Mouse (Mus musculus) frontal cortex, adult (tissue): ENCODE data around the gene Serpina1f.
"Not testable (repeated sequence)": the region's sequence is repeated elsewhere in the genome, so short reads cannot be mapped to it uniquely, and the experiment has no call there.

Experiments used
- ATAC-seq: cut with Nextera tagmentation; 2 replicates; pipeline ENCODE4 v1.9.2; 2017; ENCODE audit warnings: mild to moderate bottlenecking, moderate library complexity, mixed read lengths; ENCODE audit not compliant: low TSS enrichment

Gene Serpina1f

DNA sequence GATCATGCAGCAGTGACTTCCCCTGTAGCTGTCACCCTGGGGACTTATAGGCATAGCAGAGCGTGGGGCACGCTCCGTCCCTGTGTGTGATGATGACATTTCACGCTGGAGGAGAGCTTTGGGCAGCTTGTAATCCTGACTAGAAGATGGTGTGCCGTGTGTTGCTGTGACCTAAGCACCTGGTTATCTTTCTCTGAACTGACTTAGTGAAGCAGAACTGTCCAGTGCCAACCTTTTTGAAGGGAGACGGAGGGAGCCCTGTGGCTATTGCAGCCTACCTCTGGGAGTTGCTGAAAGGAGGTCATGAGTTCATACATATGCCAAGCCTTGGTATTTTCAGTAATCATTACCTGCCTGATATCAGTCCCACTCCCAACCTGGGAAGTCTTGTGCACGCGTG, at the start of gene Serpina1f:
Gene Serpina1f, minus strand, starts transcription at position 101 of the 400 bp plus-strand sequence.
- ATAC-seq, result no peak

DNA sequence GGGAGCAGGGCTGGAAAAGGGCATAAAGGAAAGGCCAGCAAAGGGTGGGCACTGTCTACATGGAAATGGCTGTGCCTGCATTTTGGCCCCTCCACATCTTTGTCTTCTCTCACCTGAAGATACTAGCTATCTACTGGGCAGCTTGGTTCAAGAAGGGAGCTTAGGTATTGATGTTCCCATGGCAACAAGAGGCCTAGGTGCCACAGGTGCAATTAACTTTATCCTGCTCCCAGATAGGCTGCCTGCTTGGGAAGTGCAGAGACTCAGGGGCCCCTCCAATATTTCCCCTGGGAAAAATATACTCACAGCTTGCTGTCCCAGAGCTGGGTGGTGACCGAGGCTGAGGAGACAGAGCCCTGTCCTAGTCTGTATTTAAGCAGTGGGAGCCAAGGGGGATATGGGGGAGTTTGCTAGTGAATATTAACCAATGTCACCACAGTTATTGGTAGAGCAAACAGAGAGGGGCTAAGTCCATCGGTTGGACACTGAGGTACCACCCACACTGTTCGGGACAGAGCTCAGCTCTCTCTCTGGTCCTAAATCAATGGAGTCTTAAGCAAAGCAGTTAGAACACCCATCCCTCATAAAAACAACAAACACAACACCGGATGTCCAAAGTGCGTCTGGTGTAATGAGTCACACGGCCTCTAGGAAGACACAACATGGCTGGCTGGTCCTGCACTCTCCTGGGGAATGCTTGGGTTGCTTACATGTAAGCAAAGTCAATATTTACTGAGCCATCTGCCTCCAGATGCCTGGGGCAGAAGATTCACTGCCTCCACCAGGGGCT, 42.7 kb upstream of the Serpina1f start:
- ATAC-seq, result not testable (repeated sequence)

DNA sequence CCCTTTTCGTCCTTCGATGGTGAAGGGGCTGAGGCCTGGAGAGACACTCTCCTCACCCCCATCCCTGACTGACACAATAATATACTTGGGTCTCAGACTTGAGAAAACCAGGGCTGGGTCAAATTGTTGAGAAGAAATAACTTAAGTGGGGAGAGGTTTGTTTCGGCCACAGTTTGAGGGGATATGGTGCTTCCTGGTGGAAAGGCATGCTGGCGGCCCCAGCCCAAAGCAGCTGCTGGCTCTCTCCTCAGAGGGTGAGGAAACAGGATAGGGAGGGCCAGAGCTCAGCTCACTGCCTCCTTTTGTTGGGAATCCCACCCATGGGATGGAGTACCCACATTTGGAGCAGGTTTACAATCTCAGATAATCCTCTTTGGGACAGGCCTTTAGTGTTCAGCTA, 40.2 kb upstream of the Serpina1f start:
- ATAC-seq, result not testable (repeated sequence)

DNA sequence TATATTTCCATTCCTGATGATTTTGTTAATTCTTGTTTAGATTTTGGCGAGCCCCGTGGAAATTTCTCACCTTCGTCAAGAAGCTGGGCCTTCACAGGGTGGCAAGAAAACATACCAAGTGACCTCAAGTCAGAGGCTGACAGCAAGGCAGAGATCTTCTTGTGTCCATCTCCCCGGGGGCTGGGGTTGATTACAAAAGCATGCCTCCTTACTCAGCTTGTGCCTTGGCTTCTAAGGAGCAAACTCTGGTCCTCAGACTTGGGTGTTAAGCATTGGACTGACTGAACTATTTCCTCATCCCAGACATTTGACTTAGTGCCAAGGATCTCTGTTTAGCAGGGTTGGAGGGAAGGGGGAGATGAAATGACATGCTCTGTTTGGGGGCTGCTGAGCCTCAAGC, 39.8 kb upstream of the Serpina1f start:
- ATAC-seq, result not testable (repeated sequence)

DNA sequence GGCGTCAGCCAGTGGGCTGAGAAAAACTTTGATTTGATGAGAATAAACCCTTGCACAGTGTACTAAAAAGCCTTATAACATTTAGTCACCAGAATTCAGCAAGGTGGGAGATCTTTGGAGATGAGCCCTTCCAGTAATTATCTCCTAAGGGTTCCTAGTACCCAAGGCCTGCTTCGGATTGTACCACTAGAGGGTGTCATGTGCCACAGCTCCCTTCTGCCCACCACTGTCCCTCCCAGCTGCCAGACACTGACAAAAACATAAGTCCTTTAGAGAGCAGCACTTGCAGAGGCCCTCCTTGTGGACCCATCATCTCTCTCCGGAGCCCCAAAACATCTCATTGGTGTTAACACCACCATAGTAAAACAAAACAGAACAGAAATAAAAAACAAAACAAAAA, 16.2 kb upstream of the Serpina1f start:
- ATAC-seq, result 0 out of 2 replicates have a peak, but pooled peaks have one; percentile 52

DNA sequence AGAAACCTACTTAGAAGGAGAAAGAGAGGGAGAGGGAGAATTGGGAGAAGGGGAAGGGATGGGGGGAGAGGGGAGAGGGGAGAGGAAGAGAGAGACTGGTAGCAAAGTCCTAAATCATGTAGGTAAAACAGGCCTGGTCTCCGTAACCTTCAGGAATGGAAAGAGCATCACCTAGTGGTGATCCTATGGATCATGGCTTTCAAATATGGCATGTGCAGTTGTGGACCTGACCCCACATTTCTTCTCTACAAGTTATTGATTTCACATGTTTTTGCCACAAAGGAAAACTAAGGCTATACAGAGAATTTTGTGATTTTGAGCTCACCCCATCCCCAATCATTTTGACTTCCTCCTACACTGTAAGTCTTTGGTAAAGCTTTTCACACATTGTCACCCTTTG, 15.1 kb upstream of the Serpina1f start:
- ATAC-seq, result no peak

DNA sequence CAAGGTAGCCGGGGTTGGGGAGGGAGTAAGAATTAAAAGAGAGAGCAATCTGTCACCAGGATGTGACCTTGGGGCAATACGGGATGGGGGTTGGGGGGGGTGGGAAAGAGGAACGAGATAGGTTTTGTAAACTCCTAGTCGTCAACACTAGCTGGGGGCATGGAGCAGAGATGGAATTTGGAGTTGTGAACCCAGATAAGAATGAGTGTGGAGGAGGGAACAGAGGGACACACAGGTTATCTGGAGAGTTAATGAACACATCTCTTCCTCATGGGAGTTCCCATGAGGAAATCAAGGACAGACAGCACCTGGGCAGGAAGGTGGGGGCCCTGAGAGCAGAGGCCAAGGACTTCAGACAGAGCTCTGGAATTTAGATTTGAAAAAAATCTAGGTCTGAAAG, 10.8 kb upstream of the Serpina1f start:
- no peak for ATAC-seq

DNA sequence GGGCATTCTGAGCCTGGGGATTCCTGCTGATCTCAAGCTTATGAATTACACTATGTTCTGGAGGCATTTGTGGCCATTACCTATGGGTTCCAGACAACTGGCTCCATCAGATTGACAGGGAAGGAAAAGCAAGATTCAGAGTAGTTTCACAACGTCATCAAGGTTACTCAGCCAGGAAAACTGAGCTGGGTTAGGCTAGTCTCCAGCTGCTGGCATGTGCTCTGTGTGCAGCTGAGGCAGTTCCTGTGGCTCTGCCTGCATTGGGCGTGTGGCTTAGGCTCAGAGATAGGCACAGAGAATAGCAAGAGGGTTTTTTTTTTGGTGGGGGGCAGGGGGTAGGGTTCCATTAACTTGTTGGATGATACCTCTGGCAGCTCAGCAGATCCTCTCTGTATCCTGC, 10.2 kb upstream of the Serpina1f start:
- ATAC-seq, result no peak

DNA sequence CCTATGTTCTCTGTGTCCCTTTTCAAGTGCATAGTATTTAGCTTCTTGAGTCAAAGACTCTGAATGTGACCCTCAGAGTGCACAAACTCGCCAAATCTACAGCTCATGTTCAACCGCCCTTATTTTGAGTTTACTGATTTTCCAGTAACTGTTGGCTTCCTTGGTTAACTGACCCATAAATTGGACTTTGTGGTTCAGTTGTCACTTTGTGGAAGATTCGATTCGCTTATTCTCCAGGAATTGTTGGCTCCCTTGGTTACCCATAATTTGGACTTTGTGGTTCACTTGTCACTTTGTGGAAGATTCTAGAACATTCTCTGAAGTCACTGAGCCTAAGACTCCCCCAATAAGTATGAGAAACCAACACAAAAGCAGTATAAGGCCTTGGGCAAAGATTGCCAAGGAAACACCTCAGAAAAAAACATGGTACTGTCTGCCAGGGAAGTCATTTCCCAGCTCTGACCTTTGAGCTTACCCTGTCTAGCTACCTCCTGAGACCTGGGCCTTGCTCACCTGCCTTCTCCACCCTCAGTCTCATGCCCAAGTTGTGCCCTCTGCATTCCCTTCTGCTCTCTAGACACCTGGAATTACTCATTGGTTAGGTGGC, 4.9 kb upstream of the Serpina1f start:
- ATAC-seq, result no peak

DNA sequence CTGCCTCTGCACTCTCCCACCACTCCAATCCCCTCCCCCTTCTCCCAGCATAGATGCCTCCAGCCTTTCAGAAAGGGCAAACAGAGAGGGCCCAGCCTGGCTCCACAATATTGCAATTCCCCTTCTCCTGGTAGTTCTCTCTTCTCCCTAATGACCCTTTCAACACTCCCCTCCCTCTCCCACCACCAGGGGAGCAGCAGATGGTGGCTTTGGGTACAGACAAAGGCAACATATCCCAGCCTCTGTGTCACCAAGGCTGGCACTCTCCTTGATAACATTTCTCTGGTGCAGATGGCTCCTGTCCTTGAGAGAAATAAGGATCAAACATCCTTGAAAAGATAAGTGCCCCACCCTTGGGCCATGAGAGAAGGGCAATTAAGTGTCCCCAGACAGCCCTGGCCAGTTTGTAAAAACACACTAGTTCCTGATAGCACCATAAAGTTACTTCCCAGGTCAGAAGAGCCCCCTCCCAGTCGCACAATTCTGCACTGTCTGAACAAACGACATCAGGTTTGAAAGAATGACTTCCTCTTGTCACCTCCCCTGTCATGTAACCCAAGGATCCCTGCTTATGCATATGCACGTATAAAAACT, 7.0 kb downstream of the Serpina1f start:
- no peak for ATAC-seq

DNA sequence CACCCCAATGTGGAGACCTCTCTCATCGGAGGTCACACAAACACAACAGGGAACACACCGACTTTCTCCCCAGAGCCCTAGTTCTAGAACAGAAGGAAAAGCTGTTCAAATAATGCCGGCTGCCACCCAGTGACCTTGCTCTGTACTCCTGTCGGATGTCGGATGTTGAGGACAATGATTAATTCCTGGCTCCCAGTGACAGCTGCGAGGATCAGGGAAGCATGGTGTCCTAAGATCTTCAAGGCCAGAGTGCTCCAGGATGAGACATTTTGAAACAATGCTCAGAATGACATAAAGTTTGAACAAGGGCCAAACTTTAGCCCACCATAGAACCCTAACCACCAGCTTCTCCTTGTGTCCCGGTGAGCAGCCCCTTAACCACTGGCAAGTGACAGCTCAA, 8.3 kb downstream of the Serpina1f start:
- no peak for ATAC-seq

DNA sequence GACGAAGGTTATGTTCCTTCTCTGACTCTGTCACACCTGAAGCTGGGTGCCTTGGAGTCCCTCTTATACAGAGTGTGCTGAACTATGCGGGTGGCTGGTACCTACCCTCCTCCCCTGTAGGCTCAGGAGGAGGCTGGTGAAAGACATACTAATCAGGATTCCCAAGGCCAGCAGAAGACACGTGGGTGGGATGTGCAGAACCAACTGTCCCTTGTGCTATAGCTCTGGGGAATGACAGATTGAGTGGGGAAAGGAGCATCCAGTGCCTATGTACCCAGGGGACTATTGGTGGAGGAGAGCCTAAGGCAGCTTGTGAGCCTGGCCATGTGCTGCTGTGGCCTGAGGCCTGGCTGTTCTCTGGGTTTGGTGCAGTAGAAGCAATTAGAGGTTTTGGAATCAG, 9.3 kb downstream of the Serpina1f start:
- ATAC-seq, result peak; percentile 95

DNA sequence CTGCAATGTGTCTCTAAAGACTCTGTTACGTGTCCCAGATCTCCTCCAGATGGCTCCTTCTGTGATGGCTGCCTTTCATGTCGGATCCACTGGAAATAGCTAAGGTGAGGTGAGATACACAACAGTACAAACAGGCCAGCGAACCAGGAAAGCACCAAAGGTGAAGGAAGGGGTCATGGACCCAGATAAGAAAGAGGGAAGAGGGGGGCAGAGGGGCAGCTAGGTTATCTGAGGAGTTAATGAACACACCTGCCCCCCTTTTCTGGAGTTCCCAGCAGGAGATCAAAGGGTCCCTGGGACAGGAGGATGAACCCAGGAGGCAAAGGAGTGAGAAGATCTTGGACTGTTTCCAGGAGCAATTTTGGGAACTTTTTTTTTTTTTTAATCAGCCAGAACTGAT, 9.9 kb downstream of the Serpina1f start:
- peak; percentile 58; the same call in 1 of the 2 replicates for ATAC-seq

DNA sequence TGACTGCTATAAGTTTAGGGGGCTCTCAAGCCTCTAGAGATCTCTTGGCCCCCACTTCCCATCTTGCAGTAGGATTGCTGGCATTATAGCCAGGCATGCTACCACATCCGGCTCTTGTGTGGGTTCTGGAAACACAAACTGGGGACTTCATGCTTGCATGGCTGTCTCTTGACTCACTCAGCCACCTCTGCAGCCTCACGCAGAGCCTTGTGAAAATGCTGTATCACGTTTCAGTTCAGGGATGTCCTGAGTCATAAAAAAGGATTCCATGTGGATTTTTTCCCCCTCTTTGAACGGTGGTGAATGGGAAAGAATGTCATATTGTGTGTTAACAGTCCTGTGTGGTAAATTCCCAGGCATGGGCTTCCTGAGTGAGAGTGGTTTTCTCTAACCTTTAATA, 11.6 kb downstream of the Serpina1f start:
- ATAC-seq, result no peak

DNA sequence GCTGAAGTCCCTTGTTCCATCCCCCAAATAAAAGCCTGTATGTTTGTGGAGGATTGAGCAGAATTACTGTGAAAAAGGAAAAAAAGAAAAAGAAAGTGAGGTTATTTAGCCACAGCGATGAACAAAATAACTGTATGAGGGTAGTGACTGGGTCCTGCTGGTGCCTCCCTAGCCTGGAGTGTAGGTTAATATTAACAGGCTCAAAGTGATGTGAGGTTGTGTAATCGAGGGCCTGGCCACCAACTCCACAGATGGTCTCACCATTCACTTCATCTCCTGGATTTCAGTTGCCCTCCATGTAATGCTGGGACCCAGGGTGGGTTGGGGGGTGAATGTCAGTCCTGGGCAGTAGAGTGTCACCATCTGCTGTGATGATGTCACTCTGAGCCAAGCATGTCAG, 13.6 kb downstream of the Serpina1f start:
- no peak for ATAC-seq

DNA sequence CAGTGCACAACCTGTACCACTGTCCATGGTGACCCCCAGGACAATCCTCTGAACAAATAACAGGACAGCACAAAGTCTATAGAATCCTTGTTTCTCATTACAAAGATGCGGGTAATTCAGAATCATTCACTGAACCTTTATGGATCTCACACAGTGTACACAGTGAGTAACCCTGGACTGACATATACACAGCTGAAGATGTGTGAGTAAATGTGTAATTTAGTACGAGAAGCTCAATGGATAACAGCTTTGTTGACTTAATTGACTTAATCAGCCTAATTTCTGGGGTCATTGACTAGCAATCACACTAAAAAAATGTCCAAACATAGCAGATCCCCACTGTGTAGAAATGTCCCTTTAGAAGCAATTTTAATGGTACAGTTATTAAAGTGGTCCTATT, 14.2 kb downstream of the Serpina1f start:
- ATAC-seq, result no peak

DNA sequence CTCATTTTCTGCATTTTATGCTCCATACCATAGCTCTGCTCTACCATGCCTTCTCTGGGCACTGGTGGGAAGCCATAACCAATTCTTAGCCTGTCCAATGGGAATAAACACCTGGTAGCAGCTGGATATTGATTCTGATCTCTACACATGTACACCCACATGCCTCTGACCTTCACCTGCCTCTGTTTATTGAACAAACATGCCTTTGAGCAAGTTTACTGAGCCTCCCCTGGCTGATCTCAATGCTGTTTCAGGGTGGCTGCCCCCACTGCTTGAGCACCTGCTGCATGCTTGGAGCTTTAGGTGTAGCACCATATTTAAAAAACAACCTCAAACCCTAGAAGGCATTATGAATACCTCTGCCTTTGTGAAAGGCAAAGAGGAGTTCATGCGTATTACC, 15.5 kb downstream of the Serpina1f start:
- ATAC-seq, result not testable (repeated sequence)

DNA sequence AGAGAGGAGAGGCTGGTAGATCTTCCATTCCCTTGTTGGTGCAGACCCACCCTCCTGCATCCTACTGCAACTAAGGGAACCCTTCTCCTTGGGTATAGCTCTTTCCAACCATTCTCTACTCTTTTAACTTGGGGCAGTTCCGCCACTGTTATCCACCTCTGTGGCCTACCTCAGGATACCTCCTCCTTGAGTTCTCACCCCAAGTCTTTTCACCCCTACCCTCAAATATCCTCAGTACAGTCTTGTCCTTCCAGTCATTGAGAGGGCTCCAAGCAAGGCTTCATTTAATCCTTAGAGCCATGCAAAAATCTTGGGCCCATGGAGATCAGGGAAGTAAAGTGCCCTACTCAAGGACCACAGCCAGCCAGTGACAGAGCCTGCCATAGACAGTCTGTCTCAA, 19.3 kb downstream of the Serpina1f start, which contains the start of gene Serpina16:
Gene Serpina16, minus strand, starts transcription at position 101 of the 400 bp plus-strand sequence.
- no peak for ATAC-seq

DNA sequence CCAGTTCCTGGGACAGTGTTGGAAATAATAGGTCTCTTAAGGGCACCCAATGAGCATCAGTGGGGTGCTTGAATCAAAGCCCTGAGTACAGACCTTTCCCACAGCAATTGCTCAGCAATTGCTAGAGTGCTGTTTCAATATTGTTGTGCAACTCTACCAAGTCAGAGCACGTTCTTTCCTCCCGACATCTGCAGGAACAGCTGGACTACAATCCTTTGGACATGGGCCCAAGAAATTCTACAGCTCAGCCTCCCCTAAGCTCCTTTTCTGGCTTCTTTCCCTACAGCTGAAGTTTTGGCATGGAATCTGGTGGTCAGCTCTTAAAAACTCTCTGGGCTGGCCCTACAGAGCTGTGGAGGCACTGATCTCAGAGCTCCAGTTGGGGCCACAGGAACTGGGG, 22.1 kb downstream of the Serpina1f start:
- no peak for ATAC-seq

DNA sequence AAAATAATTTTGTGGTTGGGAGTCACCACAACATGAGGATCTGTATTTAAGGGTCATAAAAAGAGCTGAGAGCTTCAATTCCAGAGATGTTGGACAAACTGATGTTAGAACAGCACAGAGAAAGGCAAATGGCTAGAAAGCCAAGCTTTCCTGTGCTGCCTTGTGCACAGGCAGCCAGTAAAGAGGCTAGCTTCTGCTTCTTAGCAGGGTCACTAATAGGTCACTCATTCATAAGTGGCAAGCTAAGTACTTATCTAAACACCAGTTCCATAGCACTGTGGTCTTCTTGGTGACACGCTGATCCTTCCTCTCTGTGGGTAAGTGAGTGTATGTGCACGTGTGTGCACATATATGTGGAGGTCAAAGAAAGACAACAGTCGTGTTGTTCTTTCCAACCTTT, 23.8 kb downstream of the Serpina1f start:
- no peak for ATAC-seq

DNA sequence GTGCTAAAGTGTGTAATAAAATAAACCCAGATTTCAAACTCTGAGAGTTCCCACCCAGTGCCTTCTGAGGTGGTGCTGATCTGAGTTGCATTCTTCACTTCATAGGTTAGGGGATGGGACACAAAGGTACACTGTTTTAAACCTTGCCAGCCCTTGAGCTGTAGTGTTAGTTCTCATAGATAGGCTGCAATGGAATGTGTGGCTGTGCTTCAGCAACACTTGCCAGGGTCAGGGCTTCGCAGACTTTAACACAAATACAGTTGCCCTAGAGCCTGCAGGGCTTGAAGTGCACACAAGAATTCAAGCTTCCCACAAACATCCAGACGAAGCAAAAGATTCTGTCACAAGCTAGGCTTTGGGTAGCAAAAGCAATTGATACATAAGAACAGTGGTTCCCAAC, 24.4 kb downstream of the Serpina1f start:
- ATAC-seq, result no peak

DNA sequence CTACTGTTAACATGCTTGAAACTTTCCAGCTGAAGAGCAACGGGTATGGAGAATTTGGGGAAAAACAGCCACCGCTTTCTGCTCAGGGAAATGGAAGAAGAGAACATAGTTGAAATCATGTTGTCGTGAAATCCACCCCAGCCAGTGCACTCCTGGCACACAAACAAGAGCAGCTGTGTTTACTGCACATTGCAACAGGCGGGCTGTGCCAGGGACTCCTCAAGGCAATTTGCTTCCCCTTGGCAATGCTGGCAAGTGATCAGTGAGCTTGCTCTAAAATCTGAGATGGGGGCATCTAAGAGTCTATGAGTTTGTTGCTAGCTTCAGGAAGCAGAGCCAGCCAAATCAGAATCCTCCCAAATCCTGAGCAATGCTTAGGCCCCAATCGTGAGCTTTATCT, 25.0 kb downstream of the Serpina1f start:
- ATAC-seq, result peak; percentile 85

DNA sequence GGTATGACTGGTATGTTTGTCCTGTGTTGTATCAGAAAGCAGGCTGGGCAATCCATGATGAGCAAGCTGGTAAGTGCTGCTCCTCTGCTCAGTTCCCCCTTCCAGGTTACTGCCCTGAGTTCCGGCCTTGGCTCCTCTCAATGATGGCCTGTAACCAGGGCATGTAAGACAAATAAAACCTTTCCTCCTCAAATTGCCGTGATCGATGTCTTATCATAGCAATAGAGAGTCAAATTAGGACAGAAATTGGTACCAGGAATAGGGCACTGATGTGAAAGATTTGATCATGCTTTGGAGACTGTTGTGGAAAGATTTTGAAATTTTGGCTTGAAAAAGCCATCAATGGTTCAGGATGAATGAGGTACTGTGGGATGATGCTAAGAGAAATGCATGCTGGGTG, 30.0 kb downstream of the Serpina1f start:
- ATAC-seq, result no peak
